In genomic region chr13:112354109-112354867, GRCm38 (mm10) we compare ENCODE assay signal across 10 mouse cellular contexts.
DNase-seq lines count a peak whose midpoint lies in the region; ATAC-seq and TF ChIP-seq lines count a peak whose summit lies in the region.
"Had no signal": no experiment of that assay in that cellular context is flagged by ENCODE, and none has a peak within 500 bp of the region (broad histone marks: within the 10 kb centered on the region; RNA-seq: fewer than 3 reads in every experiment).

No protein-coding gene starts in this region.

- H3K27ac ChIP-seq in hindbrain, embryonic 10.5 days, result peak overlapping the region; percentile 19
- no peak overlapping the region for H3K27ac ChIP-seq in hindbrain, embryonic 12.5 days
- peak overlapping the region; percentile 26; the same call in 1 of the 2 replicates for H3K27ac ChIP-seq in ES-Bruce4 (ENCODE audit: insufficient read depth, low read length)
- no peak overlapping the region for H3K27ac ChIP-seq in heart, postnatal 0 days (ENCODE audit: low read depth)
- H3K27ac ChIP-seq: embryonic facial prominence, embryonic 13.5 days had no signal

- no peak overlapping the region for H3K9ac ChIP-seq in hindbrain, embryonic 12.5 days
- H3K9ac ChIP-seq in ES-Bruce4 (ENCODE audit: low read depth, poor library complexity, severe bottlenecking), result no peak overlapping the region
- H3K9ac ChIP-seq in heart, postnatal 0 days (replicated peaks; ENCODE audit: low read depth, low read length), result no peak overlapping the region
- H3K9ac ChIP-seq: embryonic facial prominence, embryonic 13.5 days had no signal

- TF ChIP-seq CTCF in ES-Bruce4 (IDR thresholded peaks at IDR 0.05; ENCODE audit: low read depth, low read length), result no peak
- no peak for TF ChIP-seq CTCF in heart, postnatal 0 days (IDR thresholded peaks at IDR 0.05; ENCODE audit: low read depth)

- TF ChIP-seq EP300 in ES-Bruce4 (IDR thresholded peaks at IDR 0.05; ENCODE audit: insufficient read depth, low read depth, low read length), result 0 out of 2 replicates have a peak, but pooled peaks have one; percentile 34
- no peak for TF ChIP-seq EP300 in heart, postnatal 0 days (IDR thresholded peaks at IDR 0.05; ENCODE audit: low read depth)

- peaks cover 30% of the 10 kb centered on the region for H3K4me1 ChIP-seq in hindbrain, embryonic 10.5 days (replicated peaks)
- H3K4me1 ChIP-seq in hindbrain, embryonic 12.5 days, result peaks cover 17% of the 10 kb centered on the region
- H3K4me1 ChIP-seq in ES-Bruce4 (ENCODE audit: control insufficient read depth, insufficient read depth, low read length), result peaks cover 5% of the 10 kb centered on the region
- peaks cover 11% of the 10 kb centered on the region for H3K4me1 ChIP-seq in heart, postnatal 0 days (ENCODE audit: control insufficient read depth, insufficient read depth)

- no peaks in the 10 kb centered on the region for H3K36me3 ChIP-seq in hindbrain, embryonic 10.5 days
- H3K36me3 ChIP-seq in hindbrain, embryonic 12.5 days, result no peaks in the 10 kb centered on the region
- H3K36me3 ChIP-seq in ES-Bruce4 (ENCODE audit: control insufficient read depth, insufficient read depth, low read length, poor library complexity, severe bottlenecking), result no peaks in the 10 kb centered on the region
- no peaks in the 10 kb centered on the region for H3K36me3 ChIP-seq in heart, postnatal 0 days (replicated peaks; ENCODE audit: control insufficient read depth, insufficient read depth, low read length)

- H3K9me3 ChIP-seq in hindbrain, embryonic 10.5 days, result 0 out of 2 replicates have a peak, but pooled peaks cover 4% of the 10 kb centered on the region
- no peaks in the 10 kb centered on the region for H3K9me3 ChIP-seq in hindbrain, embryonic 12.5 days (replicated peaks)
- no peaks in the 10 kb centered on the region; the same call in 1 of the 2 replicates for H3K9me3 ChIP-seq in ES-Bruce4 (replicated peaks; ENCODE audit: control insufficient read depth, insufficient read depth, low read length, poor library complexity, severe bottlenecking)
- peaks cover 6% of the 10 kb centered on the region; the same call in 1 of the 2 replicates for H3K9me3 ChIP-seq in heart, postnatal 0 days (replicated peaks; ENCODE audit: control insufficient read depth, low read length)
- H3K9me3 ChIP-seq: embryonic facial prominence, embryonic 13.5 days had no signal

- no peak overlapping the region for H3K4me2 ChIP-seq in hindbrain, embryonic 12.5 days (replicated peaks)
- H3K4me2 ChIP-seq in heart, postnatal 0 days (ENCODE audit: low read depth, low read length), result no peak overlapping the region
- H3K4me2 ChIP-seq: embryonic facial prominence, embryonic 13.5 days had no signal

- DNase-seq in hindbrain, embryonic 10.5 days (ENCODE audit: low spot score), result no peak
- DNase-seq in embryo, embryonic 9.5 days (ENCODE audit: extremely low spot score), result peak; percentile 36
- DNase-seq in heart, postnatal 0 days (ENCODE audit: low spot score), result peak; percentile 59
- no peak for DNase-seq in MN1 (ENCODE audit: low spot score)
- DNase-seq in urinary bladder, postnatal 14 days (ENCODE audit: low spot score), result no peak
- no peak for DNase-seq in retina, embryonic 14.5 days (ENCODE audit: low spot score)

- no peak overlapping the region for H3K4me3 ChIP-seq in hindbrain, embryonic 10.5 days
- H3K4me3 ChIP-seq in hindbrain, embryonic 12.5 days, result no peak overlapping the region
- H3K4me3 ChIP-seq in ES-Bruce4 (ENCODE audit: low read depth, low read length), result no peak overlapping the region
- H3K4me3 ChIP-seq in heart, postnatal 0 days (ENCODE audit: low read depth, low read length), result no peak overlapping the region
- H3K4me3 ChIP-seq: embryonic facial prominence, embryonic 13.5 days; megakaryocyte, embryonic 14.5 days had no signal

- TF ChIP-seq POLR2A in ES-Bruce4 (IDR thresholded peaks at IDR 0.05; ENCODE audit: insufficient read depth, low read length), result no peak

- ATAC-seq in hindbrain, embryonic 12.5 days (ENCODE audit: low FRiP score), result no peak
- ATAC-seq in heart, postnatal 0 days (ENCODE audit: insufficient read depth, low read depth), result peak; percentile 59

- no peaks in the 10 kb centered on the region for H3K27me3 ChIP-seq in hindbrain, embryonic 10.5 days (ENCODE audit: insufficient read depth, poor library complexity, severe bottlenecking)
- H3K27me3 ChIP-seq in hindbrain, embryonic 12.5 days, result no peaks in the 10 kb centered on the region
- H3K27me3 ChIP-seq in ES-Bruce4 (ENCODE audit: control insufficient read depth, insufficient read depth, low read length, poor library complexity, severe bottlenecking), result no peaks in the 10 kb centered on the region
- no peaks in the 10 kb centered on the region for H3K27me3 ChIP-seq in heart, postnatal 0 days (ENCODE audit: control insufficient read depth, insufficient read depth, low read length)
- H3K27me3 ChIP-seq: embryonic facial prominence, embryonic 13.5 days had no signal

- WGBS in hindbrain, embryonic 10.5 days, result 33% methylated on average over 6 of the region's 6 CpGs
- 31% methylated on average over 6 of the region's 6 CpGs for WGBS in hindbrain, embryonic 12.5 days
- 42% methylated on average over 6 of the region's 6 CpGs for WGBS in heart, postnatal 0 days

Comparison
In these comparisons a context has a peak if more than half of its experiments do, and no peak if none do; other contexts are left out.
1. H3K27ac ChIP-seq: peak in hindbrain, embryonic 10.5 days (single experiment) and ES-Bruce4 (single experiment); none in hindbrain, embryonic 12.5 days (single experiment) and heart, postnatal 0 days (single experiment).
2. DNase-seq: peak in embryo, embryonic 9.5 days (single experiment) and heart, postnatal 0 days (single experiment); none in hindbrain, embryonic 10.5 days (single experiment), MN1 (single experiment), urinary bladder, postnatal 14 days (single experiment) and retina, embryonic 14.5 days (single experiment).